9 mouse cellular contexts compared by ENCODE assay signal in genomic region chr1:131209971-131210426, GRCm38 (mm10). TPM values are rescaled to one million over a fixed set of nuclear protein-coding genes. Genes with fewer than 3 reads are reported as not detected.
DNase-seq lines count a peak whose midpoint lies in the region; ATAC-seq and TF ChIP-seq lines count a peak whose summit lies in the region.
"Had no signal": no experiment of that assay in that cellular context is flagged by ENCODE, and none has a peak within 500 bp of the region (broad histone marks: within the 10 kb centered on the region; RNA-seq: fewer than 3 reads in every experiment).

No protein-coding gene starts in this region.

- H3K27ac ChIP-seq in lung, postnatal 0 days (ENCODE audit: low read length), result no peak overlapping the region
- no peak overlapping the region for H3K27ac ChIP-seq in layer of hippocampus, adult 2 months

- TF ChIP-seq EP300 in lung, postnatal 0 days (IDR thresholded peaks at IDR 0.05), result no peak

- intact Hi-C loops in left cerebral cortex, postnatal 4 days (cut with DNase I), result no loop called here

- H3K36me3 ChIP-seq in lung, postnatal 0 days (ENCODE audit: insufficient read depth, low read length), result no peaks in the 10 kb centered on the region

- peak; percentile 47; the same call in 1 of the 2 replicates for TF ChIP-seq CTCF in lung, postnatal 0 days (IDR thresholded peaks at IDR 0.05)
- TF ChIP-seq CTCF in layer of hippocampus, adult 2 months (conservative IDR thresholded peaks at IDR 0.05), result no peak

- H3K4me1 ChIP-seq in lung, postnatal 0 days (ENCODE audit: insufficient read depth, low read depth, low read length), result peaks cover 5% of the 10 kb centered on the region

- no peaks in the 10 kb centered on the region for H3K27me3 ChIP-seq in lung, postnatal 0 days (replicated peaks; ENCODE audit: insufficient read depth, low read length)

- no peak overlapping the region for H3K9ac ChIP-seq in lung, postnatal 0 days (replicated peaks; ENCODE audit: low read depth)

- WGBS in lung, postnatal 0 days, result 69% methylated on average over 8 of the region's 8 CpGs

- ATAC-seq in cerebellum, adult (ENCODE audit: insufficient number of reproducible peaks, low FRiP score, low TSS enrichment), result no peak
- peak; percentile 62 for ATAC-seq in lung, postnatal 0 days
- ATAC-seq: inflammation-experienced regulatory T-cells, adult 6 months had no signal

- no peak overlapping the region for H3K4me3 ChIP-seq in lung, postnatal 0 days (ENCODE audit: low read depth, low read length)
- no peak overlapping the region for H3K4me3 ChIP-seq in layer of hippocampus, adult 2 months

- peak; percentile 38 for DNase-seq in cerebellum, adult 11 months
- DNase-seq in lung, postnatal 0 days (ENCODE audit: low spot score), result peak; percentile 58
- DNase-seq in lung, postnatal 25 days (ENCODE audit: low spot score), result no peak
- DNase-seq in adrenal gland, postnatal 25 days, result peak; percentile 57
- DNase-seq in left cerebral cortex, postnatal 4 days, result peak; percentile 91
- no peak for DNase-seq in layer of hippocampus, adult 2 months (ENCODE audit: low spot score in 2 of 2)
- no peak for DNase-seq in kidney, adult 11 months

- H3K9me3 ChIP-seq in lung, postnatal 0 days (ENCODE audit: low read length), result no peaks in the 10 kb centered on the region

- no peak overlapping the region for H3K4me2 ChIP-seq in lung, postnatal 0 days (replicated peaks; ENCODE audit: low read depth, low read length)

RNA-seq across cellular contexts. Expression of gene Rassf5, which starts 35.1 kb away (rescaled TPM):
- polyA plus RNA-seq in lung, postnatal 0 days (2015; fragmentation: Nextera tagmentation; extraction: Ambion mirVana), result 7.5 and 8.3 TPM in 2 replicates
- total RNA-seq in adrenal gland, postnatal 25 days (2021), result 12.8 and 13.1 TPM in 2 replicates
- 10 to 100 TPM in 1 of 2 experiments, 1 to 10 TPM in 1; 9.9 to 10.3 TPM for total RNA-seq in left cerebral cortex, postnatal 4 days (2021)
- total RNA-seq in layer of hippocampus, adult 2 months (2021), result 10 to 100 TPM; 17.2 to 18.4 TPM

RNA-seq across cellular contexts. Expression of gene Eif2d, which starts 57.0 kb away (rescaled TPM):
- 36.3 and 42.5 TPM in 2 replicates for polyA plus RNA-seq in lung, postnatal 0 days (2015; fragmentation: Nextera tagmentation; extraction: Ambion mirVana)
- 46.7 and 48.9 TPM in 2 replicates for total RNA-seq in adrenal gland, postnatal 25 days (2021)
- 10 to 100 TPM; 40.8 to 45.0 TPM for total RNA-seq in left cerebral cortex, postnatal 4 days (2021)
- total RNA-seq in layer of hippocampus, adult 2 months (2021), result 10 to 100 TPM; 41.2 to 48.6 TPM

Comparison
In these comparisons a context has a peak if more than half of its experiments do, and no peak if none do; other contexts are left out.
1. DNase-seq: peak in cerebellum, adult 11 months (single experiment), lung, postnatal 0 days (single experiment), adrenal gland, postnatal 25 days (single experiment) and left cerebral cortex, postnatal 4 days (single experiment); none in lung, postnatal 25 days (single experiment), layer of hippocampus, adult 2 months (0 of 2) and kidney, adult 11 months (single experiment).